Mouse (Mus musculus) spleen, postnatal 36 days (tissue): Measurements from ENCODE around the gene Syt14.
A peak's percentile ranks its signal among the peaks of the same experiment; 100 is the strongest.

Experiments
- DNase-seq, 2 experiments: peaks; one replicate each; pipeline ENCODE4 v3.0.0; 2022; ENCODE audit warnings: low spot score in 2 of 2, mixed read lengths in 1 of 2

Syt14 gene

GRCm38 (mm10) chr1:192864440-192864839 lies 171.1 kb downstream of the Syt14 start:
- no peak for DNase-seq

- DNase-seq, result no peak
Measured at GRCm38 (mm10) chr1:192861305-192861960, 174.1 kb downstream of the Syt14 start.

- no peak for DNase-seq
Measured at GRCm38 (mm10) chr1:192860273-192860672, 175.3 kb downstream of the Syt14 start.

- no peak for DNase-seq
Measured at GRCm38 (mm10) chr1:192857582-192857981, 178.0 kb downstream of the Syt14 start.

GRCm38 (mm10) chr1:192856931-192857330 lies 178.6 kb downstream of the Syt14 start:
- DNase-seq, result no peak

- DNase-seq, result peak; percentile 46 to 49
Measured at GRCm38 (mm10) chr1:192856411-192856810, 179.2 kb downstream of the Syt14 start.

GRCm38 (mm10) chr1:192855474-192856230 lies 179.9 kb downstream of the Syt14 start, which contains the start of gene Sertad4:
TSS of gene Sertad4 (minus strand) at chr1:192855756.
- no peak for DNase-seq

GRCm38 (mm10) chr1:192854819-192855271 lies 180.7 kb downstream of the Syt14 start:
- DNase-seq, result no peak

- no peak for DNase-seq
Measured at GRCm38 (mm10) chr1:192853988-192854818, 181.4 kb downstream of the Syt14 start.

GRCm38 (mm10) chr1:192853429-192853828 lies 182.1 kb downstream of the Syt14 start:
- DNase-seq, result no peak

GRCm38 (mm10) chr1:192852047-192852446 lies 183.5 kb downstream of the Syt14 start:
- DNase-seq, result no peak

GRCm38 (mm10) chr1:192851640-192852039 lies 183.9 kb downstream of the Syt14 start:
- no peak for DNase-seq

GRCm38 (mm10) chr1:192851126-192851525 lies 184.4 kb downstream of the Syt14 start:
- DNase-seq, result no peak

- DNase-seq, result no peak
Measured at GRCm38 (mm10) chr1:192849616-192850015, 186.0 kb downstream of the Syt14 start.

- no peak for DNase-seq
Measured at GRCm38 (mm10) chr1:192847254-192847653, 188.3 kb downstream of the Syt14 start.
